In the genomic region with DNA sequence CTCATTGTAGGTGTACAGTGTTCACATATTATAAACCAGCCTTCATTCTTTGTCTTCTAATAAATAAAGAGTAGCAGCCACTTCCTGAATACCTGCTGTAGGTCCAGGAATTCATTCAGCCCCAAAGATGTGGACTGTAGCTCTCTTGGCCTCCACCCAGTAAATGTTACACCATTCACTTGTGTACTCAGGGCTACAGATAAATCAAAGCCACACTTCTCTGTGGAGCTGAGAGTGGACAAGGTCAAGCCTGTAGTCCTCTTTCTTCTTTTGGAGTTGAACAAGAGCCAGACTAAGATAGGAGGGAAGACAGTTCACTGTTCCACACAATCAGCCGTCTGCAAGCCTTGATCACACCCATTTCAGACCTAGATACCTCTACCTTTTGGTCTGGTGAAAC, we compare ENCODE assay signal across 24 mouse cellular contexts. TPM values are rescaled to one million over a fixed set of nuclear protein-coding genes. Genes with fewer than 3 reads are reported as not detected.
DNase-seq lines count a peak whose midpoint lies in the region; ATAC-seq and TF ChIP-seq lines count a peak whose summit lies in the region.
"Had no signal": no experiment of that assay in that cellular context is flagged by ENCODE, and none has a peak within 500 bp of the region (broad histone marks: within the 10 kb centered on the region; RNA-seq: fewer than 3 reads in every experiment).

No protein-coding gene starts in this region.

- no peak for DNase-seq in forebrain, embryonic 11.5 days (ENCODE audit: low spot score)
- DNase-seq in lung, embryonic 14.5 days = peak; percentile 52
- no peak for DNase-seq in lung, postnatal 25 days (ENCODE audit: low spot score)
- peak; percentile 56 for DNase-seq in adrenal gland, postnatal 14 days
- DNase-seq in lung, postnatal 14 days = peak; percentile 19
- no peak for DNase-seq in left cerebral cortex, postnatal 14 days (ENCODE audit: low spot score in 2 of 2)
- no peak for DNase-seq in cerebellum, postnatal 25 days
- DNase-seq: cerebellum, adult 2 months; gastrocnemius, postnatal 10 days; heart, postnatal 14 days; kidney, postnatal 36 days; left cerebral cortex, postnatal 4 days; thymus, postnatal 25 days had no signal

- H3K4me3 ChIP-seq in forebrain, embryonic 15.5 days = no peak overlapping the region
- no peak overlapping the region for H3K4me3 ChIP-seq in forebrain, embryonic 11.5 days (ENCODE audit: low read depth, low read length)
- H3K4me3 ChIP-seq in lung, embryonic 14.5 days (ENCODE audit: low read depth, low read length) = no peak overlapping the region
- H3K4me3 ChIP-seq: hindbrain, embryonic 12.5 days; left cerebral cortex, adult 2 months; limb, embryonic 15.5 days; myocyte; neural tube, embryonic 13.5 days had no signal

- H3K27ac ChIP-seq in forebrain, embryonic 15.5 days (replicated peaks) = peak overlapping the region; percentile 25; the same call in 1 of the 2 replicates
- H3K27ac ChIP-seq in forebrain, embryonic 11.5 days (ENCODE audit: low read depth, low read length) = no peak overlapping the region
- H3K27ac ChIP-seq in lung, embryonic 14.5 days (ENCODE audit: low read depth) = no peak overlapping the region
- H3K27ac ChIP-seq: hindbrain, embryonic 12.5 days; left cerebral cortex, adult 2 months; limb, embryonic 15.5 days; macrophage; neural tube, embryonic 13.5 days had no signal

- no peak overlapping the region for H3K9ac ChIP-seq in forebrain, embryonic 15.5 days (replicated peaks)
- H3K9ac ChIP-seq in forebrain, embryonic 11.5 days (ENCODE audit: low read length) = no peak overlapping the region
- no peak overlapping the region for H3K9ac ChIP-seq in lung, embryonic 14.5 days
- H3K9ac ChIP-seq: hindbrain, embryonic 12.5 days; limb, embryonic 15.5 days; neural tube, embryonic 13.5 days had no signal

- no peaks in the 10 kb centered on the region for H3K36me3 ChIP-seq in forebrain, embryonic 15.5 days
- H3K36me3 ChIP-seq in forebrain, embryonic 11.5 days (ENCODE audit: control insufficient read depth, insufficient read depth, low read length) = no peaks in the 10 kb centered on the region
- H3K36me3 ChIP-seq in lung, embryonic 14.5 days (ENCODE audit: insufficient read depth) = no peaks in the 10 kb centered on the region
- H3K36me3 ChIP-seq: hindbrain, embryonic 12.5 days; limb, embryonic 15.5 days; neural tube, embryonic 13.5 days had no signal

- peaks cover 12% of the 10 kb centered on the region for H3K4me1 ChIP-seq in forebrain, embryonic 15.5 days
- no peaks in the 10 kb centered on the region for H3K4me1 ChIP-seq in forebrain, embryonic 11.5 days (replicated peaks; ENCODE audit: control insufficient read depth, insufficient read depth, low read length)
- H3K4me1 ChIP-seq in lung, embryonic 14.5 days (ENCODE audit: insufficient read depth) = peaks cover 5% of the 10 kb centered on the region

- no peak for TF ChIP-seq CTCF in lung, embryonic 14.5 days (IDR thresholded peaks at IDR 0.05; ENCODE audit: low read depth)

- no peaks in the 10 kb centered on the region for H3K9me3 ChIP-seq in forebrain, embryonic 15.5 days
- H3K9me3 ChIP-seq in forebrain, embryonic 11.5 days (ENCODE audit: control insufficient read depth, low read length) = no peaks in the 10 kb centered on the region
- no peaks in the 10 kb centered on the region for H3K9me3 ChIP-seq in lung, embryonic 14.5 days (ENCODE audit: low read depth, low read length)
- H3K9me3 ChIP-seq: hindbrain, embryonic 12.5 days; limb, embryonic 15.5 days; neural tube, embryonic 13.5 days had no signal

- H3K27me3 ChIP-seq in forebrain, embryonic 15.5 days = no peaks in the 10 kb centered on the region
- no peaks in the 10 kb centered on the region for H3K27me3 ChIP-seq in forebrain, embryonic 11.5 days (ENCODE audit: control insufficient read depth, insufficient read depth, low read length)
- H3K27me3 ChIP-seq in lung, embryonic 14.5 days (ENCODE audit: insufficient read depth, low read length) = no peaks in the 10 kb centered on the region
- H3K27me3 ChIP-seq: hindbrain, embryonic 12.5 days; limb, embryonic 15.5 days; neural tube, embryonic 13.5 days; Patski had no signal

- intact Hi-C loops in left cerebral cortex, postnatal 14 days (cut with DNase I) = no loop called here

- no peak overlapping the region for H3K4me2 ChIP-seq in forebrain, embryonic 15.5 days (replicated peaks)
- H3K4me2 ChIP-seq in forebrain, embryonic 11.5 days (ENCODE audit: low read depth, low read length, severe bottlenecking) = no peak overlapping the region
- no peak overlapping the region for H3K4me2 ChIP-seq in lung, embryonic 14.5 days
- H3K4me2 ChIP-seq: heart, embryonic 11.5 days; hindbrain, embryonic 12.5 days; limb, embryonic 15.5 days; neural tube, embryonic 13.5 days had no signal

- no peak for ATAC-seq in forebrain, embryonic 15.5 days (replicated peaks)
- ATAC-seq in forebrain, embryonic 11.5 days (replicated peaks; ENCODE audit: low FRiP score) = no peak
- ATAC-seq in lung, embryonic 14.5 days (ENCODE audit: insufficient read depth) = peak; percentile 52; the same call in 1 of the 2 replicates
- ATAC-seq: intestine, postnatal 0 days; midbrain, embryonic 16.5 days; Patski had no signal

- 100% methylated on average over 1 of the region's 1 CpGs for WGBS in forebrain, embryonic 15.5 days
- WGBS in forebrain, embryonic 11.5 days = 90% methylated on average over 1 of the region's 1 CpGs
- 38% methylated on average over 1 of the region's 1 CpGs for WGBS in lung, embryonic 14.5 days

RNA-seq across cellular contexts. Expression of gene Arrdc4, which starts 36.1 kb away (rescaled TPM):
- polyA plus RNA-seq in forebrain, embryonic 15.5 days (2015; fragmentation: Nextera tagmentation; extraction: Ambion mirVana) = 32.1 and 34.4 TPM in 2 replicates
- 16.6 and 18.6 TPM in 2 replicates for polyA plus RNA-seq in forebrain, embryonic 11.5 days (2014; fragmentation: Nextera tagmentation; extraction: Ambion mirVana)
- polyA plus RNA-seq in lung, embryonic 14.5 days (2014; fragmentation: Nextera tagmentation; extraction: Ambion mirVana) = 21.1 and 21.3 TPM in 2 replicates
- 17.6 and 25.2 TPM in 2 replicates for total RNA-seq in adrenal gland, postnatal 14 days (2021)
- total RNA-seq in left cerebral cortex, postnatal 14 days (2021) = 10 to 100 TPM; 12.1 to 14.2 TPM

Comparison
In these comparisons a context has a peak if more than half of its experiments do, and no peak if none do; other contexts are left out.
1. DNase-seq: peak in lung, embryonic 14.5 days (single experiment), adrenal gland, postnatal 14 days (single experiment) and lung, postnatal 14 days (single experiment); none in forebrain, embryonic 11.5 days (single experiment), lung, postnatal 25 days (single experiment), left cerebral cortex, postnatal 14 days (0 of 2) and cerebellum, postnatal 25 days (0 of 2).